Mouse (Mus musculus): ENCODE measurements around the gene Golga4. TPM values are rescaled to one million over a fixed set of nuclear protein-coding genes. Genes with fewer than 3 reads are reported as not detected.

The Golga4 gene
- total RNA-seq, 2 experiments from 2014 or later, result 40.8 to 68.4 TPM

DNA sequence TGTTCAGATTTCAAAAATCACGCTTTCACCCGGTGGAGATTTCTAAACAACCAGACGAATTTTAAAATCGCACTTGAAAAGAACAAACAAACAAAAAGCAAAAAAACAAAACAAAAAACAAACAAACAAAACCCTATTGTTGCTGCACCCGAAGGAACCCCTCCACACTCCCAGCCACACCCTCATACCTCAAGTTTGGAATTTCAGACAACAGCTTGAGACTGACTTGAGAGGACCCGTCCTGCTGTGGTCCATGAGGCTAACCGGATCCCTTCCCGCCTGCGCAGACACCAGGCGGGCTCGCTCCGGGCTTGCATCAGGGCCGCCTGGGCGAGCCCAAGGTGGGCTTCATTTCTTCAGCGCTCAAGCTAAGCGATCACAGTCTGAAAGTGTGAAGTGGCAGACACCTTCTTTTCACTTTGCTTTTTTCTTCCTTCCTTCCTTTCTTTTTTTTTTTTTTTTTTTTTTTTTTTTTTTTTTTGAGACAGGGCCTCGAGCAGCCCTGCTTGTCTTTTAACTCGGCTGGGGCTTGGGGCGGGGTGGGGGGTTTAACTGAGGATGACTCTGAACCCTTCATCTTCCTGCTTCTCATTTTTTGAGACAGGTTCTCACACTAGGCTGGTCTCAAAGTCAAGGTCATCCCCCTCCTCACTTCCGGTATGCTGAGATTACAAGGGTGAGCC lies 17.0 kb upstream of the Golga4 start:
- no peak for ATAC-seq (replicated peaks; ENCODE audit: poor library complexity)

DNA sequence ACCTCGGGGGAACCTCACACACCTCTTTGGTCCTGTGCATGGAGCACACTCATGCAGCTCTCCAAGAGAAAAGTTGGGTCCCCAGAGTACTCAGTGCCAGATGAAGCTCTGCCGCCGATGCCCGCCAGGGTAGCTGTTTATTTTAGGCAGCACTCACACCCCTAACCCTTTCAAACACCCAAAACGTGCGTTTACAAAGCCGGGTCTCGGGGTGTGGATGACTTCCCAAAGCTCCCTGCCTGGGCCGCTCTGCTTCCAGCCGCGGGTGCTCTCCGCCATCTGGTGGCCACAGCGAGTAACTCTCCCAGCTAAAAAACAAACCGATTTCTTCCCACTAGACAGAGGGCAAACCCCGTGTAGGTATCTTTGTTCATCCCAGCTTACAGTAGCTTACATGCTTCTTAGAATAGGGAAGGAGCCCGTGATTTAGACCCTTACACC lies 16.5 kb upstream of the Golga4 start:
- peak; percentile 87 for ATAC-seq (replicated peaks; ENCODE audit: poor library complexity)

GRCm38 (mm10) chr9:118491195-118491594 lies 14.9 kb upstream of the Golga4 start:
- ATAC-seq (replicated peaks; ENCODE audit: poor library complexity), result no peak

- no peak for ATAC-seq (replicated peaks; ENCODE audit: poor library complexity)
These were observed 13.0 kb upstream of the Golga4 start for GRCm38 (mm10) chr9:118492932-118493698.

DNA sequence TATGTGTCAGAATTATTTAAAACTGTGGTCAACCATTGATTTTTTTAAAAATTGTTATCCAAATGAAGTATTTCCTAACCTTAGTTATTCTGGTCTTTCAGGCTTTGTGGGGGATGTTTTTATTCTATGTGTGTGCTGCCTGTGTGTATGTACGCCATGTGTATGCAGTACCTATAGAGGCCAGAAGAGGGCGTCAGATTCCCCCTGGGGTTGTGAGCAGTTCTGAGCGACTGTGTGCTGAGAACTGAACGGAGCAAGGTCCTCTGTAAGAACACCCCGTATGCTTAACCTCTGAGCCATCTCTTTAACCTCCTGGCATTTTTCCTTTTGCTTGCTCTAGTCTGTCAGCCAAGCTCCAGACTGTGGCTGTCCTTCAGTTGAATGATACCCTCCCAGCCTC lies 12.0 kb upstream of the Golga4 start:
- no peak for ATAC-seq (replicated peaks; ENCODE audit: poor library complexity)

GRCm38 (mm10) chr9:118495933-118496332 lies 10.1 kb upstream of the Golga4 start:
- ATAC-seq (replicated peaks; ENCODE audit: poor library complexity), result no peak

DNA sequence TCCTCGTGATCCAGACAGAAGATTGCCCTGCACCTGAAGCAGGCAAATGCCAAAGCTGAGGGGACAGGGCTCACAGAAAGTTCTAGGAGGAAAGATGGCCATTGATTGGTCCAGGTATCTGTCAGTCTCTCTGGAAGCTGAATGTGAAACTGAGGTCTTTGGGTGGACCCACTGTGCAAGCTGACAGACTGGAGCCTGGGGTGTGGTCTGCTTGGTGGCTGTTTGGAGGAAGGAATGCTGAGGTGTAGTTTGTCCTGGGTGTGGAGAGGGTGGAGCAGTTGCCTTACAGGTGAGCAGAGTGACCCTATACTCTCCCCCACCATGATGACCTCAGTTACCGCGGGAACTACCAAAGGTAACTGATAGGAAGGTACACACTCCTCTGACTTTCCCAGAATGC lies 9.1 kb upstream of the Golga4 start:
- 0 out of 2 replicates have a peak, but pooled peaks have one; percentile 23 for ATAC-seq (replicated peaks; ENCODE audit: poor library complexity)

- no peak for ATAC-seq (replicated peaks; ENCODE audit: poor library complexity)
These were observed 8.0 kb upstream of the Golga4 start for GRCm38 (mm10) chr9:118498061-118498460.

GRCm38 (mm10) chr9:118500963-118501362 lies 5.1 kb upstream of the Golga4 start:
- no peak for ATAC-seq (replicated peaks; ENCODE audit: poor library complexity)

DNA sequence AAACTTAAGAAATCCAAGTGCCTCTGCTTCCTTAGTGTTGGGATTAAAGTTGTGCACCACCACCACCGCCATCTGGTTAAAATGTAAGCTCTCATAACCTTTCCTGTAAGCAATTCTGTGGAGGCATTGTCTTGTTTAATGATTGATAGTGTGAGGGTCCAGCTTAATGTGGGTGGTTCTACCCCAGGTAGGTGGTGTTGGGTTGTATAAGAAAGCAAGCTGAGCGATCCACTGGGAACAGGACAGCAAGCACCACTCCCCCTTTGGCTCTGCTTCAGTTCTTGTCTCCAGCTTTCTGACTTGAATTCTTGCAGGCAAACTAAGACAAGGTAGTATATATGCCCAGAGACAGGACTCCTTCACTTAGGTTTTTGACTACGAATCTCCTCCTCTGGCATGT lies 1.4 kb upstream of the Golga4 start:
- ATAC-seq (replicated peaks; ENCODE audit: poor library complexity), result no peak

DNA sequence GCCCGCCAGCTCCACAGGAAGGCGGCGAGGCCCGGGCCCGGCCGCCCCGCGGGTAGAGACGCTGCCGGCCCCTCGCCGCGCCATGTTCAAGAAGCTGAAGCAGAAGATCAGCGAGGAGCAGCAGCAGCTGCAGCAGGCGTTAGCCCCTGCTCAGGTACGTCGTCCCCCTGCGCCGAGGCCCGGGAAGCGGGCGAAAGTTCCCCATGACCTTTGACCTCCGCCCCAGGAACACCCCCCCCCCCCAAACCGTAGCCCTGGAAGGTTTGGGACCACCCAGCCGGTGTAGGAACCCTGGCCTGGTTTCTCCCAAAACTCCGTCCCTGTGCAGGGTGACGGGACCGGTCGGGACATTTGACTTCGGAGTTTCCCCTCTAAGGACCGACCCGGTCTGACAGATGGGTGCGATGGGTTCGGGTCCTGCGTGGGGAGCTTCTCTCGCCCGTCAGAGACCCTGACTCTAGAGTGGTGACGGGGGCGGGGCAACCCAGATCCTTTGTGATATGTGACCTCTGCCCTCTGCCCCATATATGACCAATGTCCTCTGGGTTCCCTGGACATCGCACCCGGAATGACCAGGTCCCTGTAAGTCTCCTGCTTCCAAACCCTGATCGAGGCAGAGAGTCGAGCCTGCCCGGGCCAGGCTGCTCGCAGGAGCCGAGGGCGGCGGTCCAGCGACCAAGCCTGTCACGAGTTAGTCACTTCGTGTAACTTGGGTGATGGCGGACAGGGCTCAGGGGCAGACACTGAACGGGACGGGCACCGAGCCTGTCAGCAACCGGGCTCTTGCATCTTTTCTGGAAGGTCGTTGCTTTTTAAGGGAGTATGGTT lies 551 bp downstream of the Golga4 start:
- peak; percentile 54 for ATAC-seq (replicated peaks; ENCODE audit: poor library complexity)

GRCm38 (mm10) chr9:118507552-118507951 lies 1.5 kb downstream of the Golga4 start:
- no peak for ATAC-seq (replicated peaks; ENCODE audit: poor library complexity)

DNA sequence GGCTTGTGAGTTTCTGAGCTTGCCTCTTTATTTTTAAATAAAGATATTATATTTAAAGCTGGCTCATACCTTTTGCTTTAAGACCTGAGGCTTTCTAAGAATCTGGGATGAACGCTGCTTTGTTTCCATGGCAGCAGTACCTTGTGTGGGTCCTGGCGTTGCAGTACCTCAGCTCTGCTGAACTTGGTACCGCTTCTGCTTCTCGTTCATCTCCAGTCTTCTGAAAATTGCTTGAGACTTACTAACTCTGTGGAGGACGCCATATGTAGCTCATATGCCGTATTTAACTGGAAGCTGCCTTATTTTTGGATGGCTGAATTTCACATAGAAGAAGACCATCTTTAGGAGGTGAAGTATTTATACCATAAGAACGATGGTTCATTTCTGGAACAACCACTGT lies 2.5 kb downstream of the Golga4 start:
- no peak for ATAC-seq (replicated peaks; ENCODE audit: poor library complexity)

DNA sequence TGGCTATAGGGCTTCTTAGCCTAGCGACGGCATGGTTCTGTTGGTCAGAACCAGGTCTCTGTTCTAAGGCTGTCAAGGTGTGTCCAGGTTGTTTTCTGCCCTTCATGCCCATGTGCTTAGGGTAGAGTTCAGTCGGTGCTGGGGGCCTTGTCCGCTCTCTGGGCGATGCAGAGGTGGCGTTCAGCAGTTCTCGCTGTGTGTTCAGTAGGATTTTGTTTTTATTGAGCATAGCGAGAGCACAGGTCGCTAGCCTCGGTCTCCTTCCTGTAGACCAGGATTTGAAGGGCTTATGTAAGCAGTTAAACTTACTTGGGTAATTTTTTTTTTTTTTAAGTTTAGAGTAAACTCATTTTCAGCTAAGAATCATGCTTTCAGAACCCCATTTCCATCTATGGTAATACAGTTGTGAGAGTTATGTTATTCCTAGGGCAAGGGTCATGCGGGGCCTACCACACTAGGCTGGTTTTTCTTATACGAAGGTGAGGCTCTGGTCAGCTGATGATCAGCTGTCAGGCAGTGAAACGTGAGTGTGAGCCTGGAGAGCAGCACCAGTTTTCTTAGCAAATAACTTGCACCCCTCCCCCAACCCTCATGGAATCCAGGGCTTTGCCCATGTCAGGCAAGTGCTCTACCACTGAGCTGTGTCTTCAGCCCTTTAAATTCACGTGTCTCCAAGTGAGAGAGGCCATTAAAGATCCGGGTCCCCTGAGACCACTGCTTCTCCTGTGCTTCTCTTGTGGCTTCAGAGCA lies 5.0 kb downstream of the Golga4 start:
- no peak for ATAC-seq (replicated peaks; ENCODE audit: poor library complexity)

GRCm38 (mm10) chr9:118512681-118513233 lies 6.7 kb downstream of the Golga4 start:
- ATAC-seq (replicated peaks; ENCODE audit: poor library complexity), result peak; percentile 31; the same call in 1 of the 2 replicates

DNA sequence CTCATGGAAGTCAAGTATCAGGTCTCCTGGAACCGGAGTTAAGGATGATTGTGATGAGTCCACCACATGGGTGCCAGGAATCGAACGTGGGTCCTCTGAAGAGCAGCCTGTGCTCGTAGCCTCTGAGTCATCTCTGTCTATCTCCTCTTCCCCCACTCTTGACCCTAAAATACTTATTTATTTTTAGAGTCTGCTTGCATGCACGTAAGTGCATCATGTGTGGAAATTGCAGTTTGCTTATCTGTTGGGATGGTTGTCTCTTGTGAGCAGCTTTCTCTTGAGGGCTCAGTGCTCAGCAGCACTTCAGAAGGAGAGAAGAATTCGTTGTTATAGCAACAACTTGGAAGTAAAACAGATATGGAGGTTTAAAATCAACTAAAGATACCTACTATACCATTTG lies 9.4 kb downstream of the Golga4 start:
- no peak for ATAC-seq (replicated peaks; ENCODE audit: poor library complexity)

GRCm38 (mm10) chr9:118516162-118516561 lies 10.1 kb downstream of the Golga4 start:
- ATAC-seq (replicated peaks; ENCODE audit: poor library complexity), result no peak

GRCm38 (mm10) chr9:118517619-118518018 lies 11.6 kb downstream of the Golga4 start:
- ATAC-seq (replicated peaks; ENCODE audit: poor library complexity), result no peak

- no peak for ATAC-seq (replicated peaks; ENCODE audit: poor library complexity)
These were observed 13.0 kb downstream of the Golga4 start for GRCm38 (mm10) chr9:118519101-118519500.

- peak; percentile 58 for ATAC-seq (replicated peaks; ENCODE audit: poor library complexity)
These were observed 13.9 kb downstream of the Golga4 start for GRCm38 (mm10) chr9:118520011-118520410.
